Mouse (Mus musculus) midbrain, postnatal 0 days (tissue): Measurements from ENCODE around the gene Smg7. TPM values are rescaled to one million over a fixed set of nuclear protein-coding genes. Genes with fewer than 3 reads are reported as not detected.

Experiments
- ATAC-seq: fragments of 200-750 bp; cut with Nextera tagmentation; 2 replicates; pipeline ENCODE4 v1.8.0; 2017; ENCODE audit warnings: moderate number of reproducible peaks, mild to moderate bottlenecking, moderate TSS enrichment, moderate library complexity; ENCODE audit not compliant: low FRiP score
- DNase-seq: peaks from one replicate; pipeline ENCODE4 v3.0.0-alpha.2; 2015; ENCODE audit warnings: low spot score
- H3K27ac ChIP-seq: fragments of 300-500 bp; sonication (generic); 2 replicates; pipeline ENCODE4 v1.5.1; 2014; ENCODE audit warnings: low read depth, mild to moderate bottlenecking, low read length, mixed read lengths
- H3K27me3 ChIP-seq: fragments of 300-500 bp; sonication (generic); 2 replicates; pipeline ENCODE4 v1.6.1; 2014; ENCODE audit warnings: low read length, control low read depth, mixed read lengths; ENCODE audit not compliant: insufficient read depth
- H3K36me3 ChIP-seq: fragments of 300-500 bp; sonication (generic); 2 replicates; pipeline ENCODE4 v1.6.1; 2014; ENCODE audit warnings: low read length, control low read depth, mixed read lengths; ENCODE audit not compliant: insufficient read depth
- H3K4me1 ChIP-seq: fragments of 300-500 bp; sonication (generic); 2 replicates; pipeline ENCODE4 v1.6.1; 2014; ENCODE audit warnings: mild to moderate bottlenecking, control low read depth, antibody characterized with exemption, low read length, mixed read lengths; ENCODE audit not compliant: insufficient read depth
- H3K4me2 ChIP-seq: fragments of 300-500 bp; sonication (generic); 2 replicates; pipeline ENCODE4 v1.6.1; 2014; ENCODE audit warnings: low read depth, mild to moderate bottlenecking, low read length, mixed read lengths; ENCODE audit not compliant: poor library complexity, severe bottlenecking
- H3K4me3 ChIP-seq: fragments of 300-500 bp; sonication (generic); 2 replicates; pipeline ENCODE4 v1.5.1; 2014; ENCODE audit warnings: low read depth, mild to moderate bottlenecking, low read length, moderate library complexity
- H3K9ac ChIP-seq: fragments of 300-500 bp; sonication (generic); replicated peaks from 2 replicates; pipeline ENCODE4 v1.6.1; 2014; ENCODE audit warnings: mild to moderate bottlenecking, low read length, moderate library complexity, mixed read lengths; ENCODE audit not compliant: poor library complexity, severe bottlenecking
- H3K9me3 ChIP-seq: fragments of 300-500 bp; sonication (generic); 2 replicates; pipeline ENCODE4 v1.6.1; 2016; ENCODE audit warnings: low read length, control low read depth
- CTCF ChIP-seq: IDR thresholded peaks from 2 replicates; pipeline ENCODE4 v1.5.1; 2016; ENCODE audit warnings: antibody characterized with exemption, mild to moderate bottlenecking
- WGBS: fragments of 180-500 bp; shearing (Covaris S2); extraction: QIAGEN DNeasy Blood & Tissue Kit; methylation state at CpG from one replicate; pipeline ENCODE4 v1.1.7; 2014; 5-methylcytosine and 5-hydroxymethylcytosine counted together
- polyA plus RNA-seq: library from polyadenylated mRNA; unstranded; fragments of >200 nt; fragmentation: Nextera tagmentation; extraction: Ambion mirVana; gene quantifications from 2 replicates; pipeline ENCODE4 v1.2.1, GENCODE M21; 2015
- total RNA-seq: library from RNA; depleted of rRNA; stranded (reverse); fragments of >200 nt; gene quantifications from 2 replicates; pipeline ENCODE4 v1.2.3, GENCODE M21; 2014

Gene Smg7
- total and polyA plus RNA-seq, 2 experiments from 2014 or later = 30.5 to 72.6 TPM

DNA sequence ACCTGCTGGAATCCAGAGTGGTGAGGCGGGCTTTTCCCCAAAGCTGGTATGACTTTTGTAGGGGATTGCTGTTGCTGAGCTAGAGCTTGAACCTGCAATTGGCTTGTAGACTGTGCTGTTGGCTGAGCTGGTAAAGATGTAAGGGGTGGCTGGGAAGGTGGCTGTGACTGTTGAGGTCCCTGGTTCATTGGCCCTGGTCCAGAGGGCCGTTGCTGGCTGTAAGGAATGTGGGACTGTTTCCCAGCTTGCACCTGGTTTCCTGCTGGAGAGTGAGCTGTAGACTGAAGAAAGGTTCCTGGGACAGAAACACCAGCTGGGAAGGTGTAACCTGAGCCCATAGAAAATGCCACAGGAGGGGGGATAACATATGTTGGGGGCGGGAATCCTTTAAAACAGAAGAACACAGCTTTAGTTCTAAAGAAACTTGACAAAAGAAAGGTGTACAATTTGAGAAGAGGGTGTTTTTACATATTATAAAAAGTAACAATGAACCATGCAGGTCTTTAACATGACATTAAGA, 57.2 kb downstream of the Smg7 start:
- WGBS = 91% methylated on average over 3 of the region's 3 CpGs
- TF ChIP-seq CTCF = no peak
- ATAC-seq (no peak), DNase-seq (no peak)
- no peaks in the 10 kb centered on the region for H3K4me1 ChIP-seq
- no peak overlapping the region for H3K4me3 ChIP-seq
- no peak overlapping the region for H3K9ac ChIP-seq
- H3K36me3 ChIP-seq = peaks cover 54% of the 10 kb centered on the region
- H3K27ac ChIP-seq = no peak overlapping the region
- H3K9me3 ChIP-seq = no peaks in the 10 kb centered on the region
- H3K27me3 ChIP-seq = no peaks in the 10 kb centered on the region
- H3K4me2 ChIP-seq = no peak overlapping the region

DNA sequence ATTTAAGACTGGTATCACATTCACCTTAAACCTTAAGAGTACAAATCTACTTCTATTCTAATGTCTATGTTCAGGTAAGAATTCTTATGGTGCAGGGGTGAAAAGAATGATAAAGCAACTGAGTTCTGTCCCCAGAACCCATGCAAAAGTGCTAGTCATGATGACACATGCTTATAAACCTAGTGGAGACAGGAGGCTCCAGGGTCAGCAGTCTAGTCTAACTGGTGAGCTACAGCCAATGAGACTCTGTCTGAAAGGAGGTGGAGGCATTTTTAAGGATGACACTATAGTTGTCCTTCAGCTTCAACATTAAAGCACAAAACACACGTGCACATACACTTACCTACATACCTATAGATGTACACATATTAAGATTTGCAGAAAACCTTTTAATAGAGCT, 57.8 kb downstream of the Smg7 start:
- no peak overlapping the region for H3K9ac ChIP-seq
- 82% methylated on average over 1 of the region's 1 CpGs for WGBS
- H3K4me1 ChIP-seq = no peaks in the 10 kb centered on the region
- H3K27me3 ChIP-seq = no peaks in the 10 kb centered on the region
- TF ChIP-seq CTCF = no peak
- peaks cover 58% of the 10 kb centered on the region for H3K36me3 ChIP-seq
- no peak overlapping the region for H3K27ac ChIP-seq
- no peak for ATAC-seq
- no peak for DNase-seq
- no peak overlapping the region for H3K4me2 ChIP-seq
- no peak overlapping the region for H3K4me3 ChIP-seq
- no peaks in the 10 kb centered on the region for H3K9me3 ChIP-seq

- peaks cover 53% of the 10 kb centered on the region for H3K36me3 ChIP-seq
- DNase-seq (no peak), ATAC-seq (no peak)
- no peak overlapping the region for H3K4me3 ChIP-seq
- H3K4me2 ChIP-seq = no peak overlapping the region
- H3K9ac ChIP-seq = no peak overlapping the region
- H3K9me3 ChIP-seq = no peaks in the 10 kb centered on the region
- H3K27me3 ChIP-seq = no peaks in the 10 kb centered on the region
- no peaks in the 10 kb centered on the region for H3K4me1 ChIP-seq
- 97% methylated on average over 2 of the region's 2 CpGs for WGBS
- H3K27ac ChIP-seq = no peak overlapping the region
- TF ChIP-seq CTCF = no peak
Observed at GRCm38 (mm10) chr1:152841057-152841456, 61.4 kb downstream of the Smg7 start.

GRCm38 (mm10) chr1:152840343-152840742, 62.1 kb downstream of the Smg7 start:
- Histone ChIP-seq H3K9ac (no peak overlapping the region), H3K9me3 (no peaks in the 10 kb centered on the region), H3K4me2 (no peak overlapping the region), H3K27me3 (no peaks in the 10 kb centered on the region), H3K4me3 (no peak overlapping the region), H3K27ac (no peak overlapping the region), H3K4me1 (no peaks in the 10 kb centered on the region), H3K36me3 (peaks cover 48% of the 10 kb centered on the region)
- ATAC-seq = no peak
- TF ChIP-seq CTCF = no peak
- DNase-seq = no peak
- WGBS = 92% methylated on average over 3 of the region's 3 CpGs

GRCm38 (mm10) chr1:152838841-152839240, 63.6 kb downstream of the Smg7 start:
- Histone ChIP-seq H3K27me3 (no peaks in the 10 kb centered on the region), H3K9me3 (no peaks in the 10 kb centered on the region), H3K27ac (no peak overlapping the region), H3K36me3 (peaks cover 39% of the 10 kb centered on the region), H3K4me3 (no peak overlapping the region), H3K4me2 (no peak overlapping the region), H3K4me1 (no peaks in the 10 kb centered on the region), H3K9ac (no peak overlapping the region)
- 92% methylated on average over 12 of the region's 12 CpGs for WGBS
- no peak for TF ChIP-seq CTCF
- DNase-seq (no peak), ATAC-seq (no peak)

DNA sequence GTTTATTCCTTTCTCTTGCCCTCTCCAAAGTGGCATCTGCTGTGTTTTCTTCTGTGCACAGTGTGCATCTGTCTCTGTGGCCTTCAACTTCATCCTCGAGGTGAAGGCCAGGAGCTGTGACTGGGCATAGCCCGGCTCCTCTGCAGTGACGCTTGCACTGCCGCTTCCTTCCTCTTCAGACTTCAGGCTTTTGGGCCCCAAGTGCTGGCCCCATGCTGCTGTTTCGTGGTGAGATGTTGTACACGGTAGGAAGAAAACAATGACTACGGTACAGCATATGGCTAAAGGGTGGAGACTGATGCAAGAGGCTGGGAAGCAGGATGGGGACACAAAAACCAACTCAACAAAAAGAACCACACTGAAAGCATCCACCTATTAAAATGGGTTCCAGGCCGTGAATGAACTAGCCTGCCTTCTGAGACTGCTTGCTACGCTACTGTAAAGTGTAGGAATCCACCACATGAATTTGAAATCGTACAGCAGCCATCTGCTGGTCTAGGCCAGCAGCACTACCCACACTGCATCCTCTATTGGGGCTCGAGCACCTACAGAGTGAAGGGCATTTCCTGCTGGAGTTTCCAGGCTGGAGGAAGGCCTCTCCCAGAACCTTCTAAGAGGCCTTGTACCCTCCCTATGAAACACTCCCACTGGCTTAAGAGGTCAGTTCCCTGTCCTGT, 64.3 kb downstream of the Smg7 start:
- DNase-seq (no peak), ATAC-seq (no peak)
- Histone ChIP-seq H3K4me2 (no peak overlapping the region), H3K9ac (no peak overlapping the region), H3K36me3 (peaks cover 33% of the 10 kb centered on the region), H3K27me3 (no peaks in the 10 kb centered on the region), H3K27ac (no peak overlapping the region), H3K4me3 (no peak overlapping the region), H3K4me1 (no peaks in the 10 kb centered on the region), H3K9me3 (no peaks in the 10 kb centered on the region)
- WGBS = 87% methylated on average over 11 of the region's 11 CpGs
- peak; percentile 20; the same call in 1 of the 2 replicates for TF ChIP-seq CTCF
